Mouse (Mus musculus) gastrocnemius, postnatal 36 days (tissue): ENCODE results near the gene Ankar. TPM values are rescaled to one million over a fixed set of nuclear protein-coding genes. Genes with fewer than 3 reads are reported as not detected.

Source experiments
- DNase-seq, 2 experiments: peaks; one replicate each; pipeline ENCODE4 v3.0.0; 2022
- intact Hi-C: fragments of 180-260 bp; cut with DNase I; formaldehyde crosslinking; loops from one replicate; pipeline ENCODE4 v1.15.1; 2025
- long read RNA-seq, 2 experiments: library from polyadenylated mRNA; stranded (forward); transcript quantifications; one replicate each; pipeline ENCODE4 v2.0.0; 2021
- total RNA-seq, 2 experiments: library from RNA; stranded (reverse); gene quantifications; 2 replicates each; pipeline ENCODE4 v1.2.3; 2021

Ankar gene
- not detected for total RNA-seq
- long read RNA-seq, experiment 1: 0 reads
- long read RNA-seq, experiment 2: 0 reads

- intact Hi-C loops: no loop called here
- DNase-seq: no peak
These were observed at the start of gene Ankar for GRCm38 (mm10) chr1:72700479-72700878. Gene Ankar, minus strand, starts transcription at chr1:72700579.

- intact Hi-C loops: no loop called here
These were observed 46.0 kb upstream of the Ankar start for GRCm38 (mm10) chr1:72746382-72746781.

GRCm38 (mm10) chr1:72744816-72745506, 44.6 kb upstream of the Ankar start:
- no peak for DNase-seq

More at GRCm38 (mm10) chr1:72746382-72746781, 46.0 kb upstream of the Ankar start:
- no peak for DNase-seq

GRCm38 (mm10) chr1:72741406-72741805, 41.0 kb upstream of the Ankar start:
- intact Hi-C loops: no loop called here
- no peak for DNase-seq

More at GRCm38 (mm10) chr1:72744816-72745506, 44.6 kb upstream of the Ankar start:
- intact Hi-C loops: no loop called here

- no peak for DNase-seq
- intact Hi-C loops: no loop called here
These were observed 39.3 kb upstream of the Ankar start for GRCm38 (mm10) chr1:72739681-72740063.

- intact Hi-C loops: no loop called here
- no peak for DNase-seq
These were observed 38.7 kb upstream of the Ankar start for GRCm38 (mm10) chr1:72738946-72739680.

- DNase-seq: no peak
- intact Hi-C loops: no loop called here
These were observed 36.2 kb upstream of the Ankar start for GRCm38 (mm10) chr1:72736397-72737125.

GRCm38 (mm10) chr1:72733191-72733691, 32.9 kb upstream of the Ankar start:
- no peak for DNase-seq
- intact Hi-C loops: no loop called here

GRCm38 (mm10) chr1:72730126-72730525, 29.7 kb upstream of the Ankar start:
- intact Hi-C loops: no loop called here
- DNase-seq: no peak

- intact Hi-C loops: no loop called here
These were observed 28.4 kb upstream of the Ankar start for GRCm38 (mm10) chr1:72728781-72729180.

GRCm38 (mm10) chr1:72725941-72726340, 25.6 kb upstream of the Ankar start:
- intact Hi-C loops: no loop called here
- DNase-seq: no peak

More at GRCm38 (mm10) chr1:72728781-72729180, 28.4 kb upstream of the Ankar start:
- DNase-seq: no peak

GRCm38 (mm10) chr1:72724354-72724753, 24.0 kb upstream of the Ankar start:
- no peak for DNase-seq
- intact Hi-C loops: no loop called here

GRCm38 (mm10) chr1:72722646-72723045, 22.3 kb upstream of the Ankar start:
- intact Hi-C loops: no loop called here
- DNase-seq: no peak

- DNase-seq: no peak
- intact Hi-C loops: no loop called here
These were observed 19.8 kb upstream of the Ankar start for GRCm38 (mm10) chr1:72720115-72720725.

GRCm38 (mm10) chr1:72718846-72719245, 18.5 kb upstream of the Ankar start:
- peak in 1 of 2 experiments; percentile 27 for DNase-seq
- intact Hi-C loops: loop anchor here (1.0 to 10.0 kb wide), 3 partner anchors 135 to 1106 kb away; no protein-coding TSS in a partner anchor

- DNase-seq: no peak
- intact Hi-C loops: loop anchor here (10.0 kb wide), 1 partner anchor 557 kb away; no protein-coding TSS in a partner anchor
These were observed 17.2 kb upstream of the Ankar start for GRCm38 (mm10) chr1:72717540-72717939.

- DNase-seq: peak in 1 of 2 experiments; percentile 68
- intact Hi-C loops: loop anchor here (10.0 kb wide), 1 partner anchor 558 kb away; no protein-coding TSS in a partner anchor
These were observed 16.5 kb upstream of the Ankar start for GRCm38 (mm10) chr1:72716926-72717325.

GRCm38 (mm10) chr1:72716421-72716820, 16.0 kb upstream of the Ankar start:
- DNase-seq: no peak
- intact Hi-C loops: loop anchor here (10.0 kb wide), 1 partner anchor 558 kb away; no protein-coding TSS in a partner anchor

- intact Hi-C loops: loop anchor here (10.0 kb wide), 1 partner anchor 559 kb away; no protein-coding TSS in a partner anchor
- DNase-seq: no peak
These were observed 15.4 kb upstream of the Ankar start for GRCm38 (mm10) chr1:72715593-72716361.
